Mouse (Mus musculus) erythroblast, embryonic 14.5 days (primary cell): ENCODE results near the gene Fbxl17. TPM values are rescaled to one million over a fixed set of nuclear protein-coding genes. Genes with fewer than 3 reads are reported as not detected.

ENCODE experiments used
- H3K27me3 ChIP-seq: 2 replicates; pipeline ENCODE4 v1.6.1; 2012; ENCODE audit warnings: inconsistent platforms; ENCODE audit not compliant: control insufficient read depth
- H3K36me3 ChIP-seq: 2 replicates; pipeline ENCODE4 v1.6.1; 2012; ENCODE audit warnings: mild to moderate bottlenecking, inconsistent platforms; ENCODE audit not compliant: control insufficient read depth
- H3K4me1 ChIP-seq: 2 replicates; pipeline ENCODE4 v1.6.1; 2012; ENCODE audit warnings: inconsistent platforms; ENCODE audit not compliant: control insufficient read depth
- H3K4me3 ChIP-seq: replicated peaks from 2 replicates; pipeline ENCODE3; 2012; ENCODE audit warnings: moderate library complexity, mild to moderate bottlenecking, inconsistent platforms
- H3K9me3 ChIP-seq: 2 replicates; pipeline ENCODE4 v1.6.1; 2012; ENCODE audit warnings: low read length, inconsistent platforms, mixed read lengths; ENCODE audit not compliant: control insufficient read depth
- GATA1 ChIP-seq: IDR thresholded peaks from 2 replicates; pipeline ENCODE4 v1.6.1; 2012; ENCODE audit warnings: low read length, inconsistent platforms, mixed read lengths
- TAL1 ChIP-seq: IDR thresholded peaks from 3 replicates; pipeline ENCODE4 v1.6.1; 2012; ENCODE audit warnings: low read length, inconsistent platforms, mixed read lengths
- polyA plus RNA-seq: library from polyadenylated mRNA; stranded (reverse); fragments of >175 nt; gene quantifications from 2 replicates; pipeline ENCODE4 v1.2.3, GENCODE M21; 2012

Gene Fbxl17
- polyA plus RNA-seq, 1 experiment = 0.48 TPM

- Histone ChIP-seq H3K4me3 (peak overlapping the region; percentile 36), H3K36me3 (peaks cover 8% of the 10 kb centered on the region), H3K9me3 (no peaks in the 10 kb centered on the region), H3K4me1 (peaks cover 70% of the 10 kb centered on the region), H3K27me3 (no peaks in the 10 kb centered on the region)
- peak; percentile 92 for TF ChIP-seq GATA1
- TF ChIP-seq TAL1 = peak; percentile 86
Measured at GRCm38 (mm10) chr17:63261508-63262141, 238.2 kb downstream of the Fbxl17 start.

- Histone ChIP-seq H3K36me3 (peaks cover 6% of the 10 kb centered on the region), H3K9me3 (no peaks in the 10 kb centered on the region), H3K4me1 (peaks cover 57% of the 10 kb centered on the region), H3K4me3 (no peak overlapping the region), H3K27me3 (no peaks in the 10 kb centered on the region)
- TF ChIP-seq TAL1 (no peak), GATA1 (no peak; the same call in 1 of the 2 replicates)
Measured at GRCm38 (mm10) chr17:63259091-63259490, 240.7 kb downstream of the Fbxl17 start.

GRCm38 (mm10) chr17:63246144-63246619 is 253.6 kb downstream of the Fbxl17 start:
- H3K27me3 ChIP-seq = no peaks in the 10 kb centered on the region
- H3K4me1 ChIP-seq = peaks cover 12% of the 10 kb centered on the region
- no peaks in the 10 kb centered on the region; the same call in 1 of the 2 replicates for H3K9me3 ChIP-seq
- peaks cover 7% of the 10 kb centered on the region for H3K36me3 ChIP-seq
- TF ChIP-seq TAL1 (no peak), GATA1 (no peak)
- H3K4me3 ChIP-seq = no peak overlapping the region

- peaks cover 12% of the 10 kb centered on the region for H3K4me1 ChIP-seq
- H3K27me3 ChIP-seq = no peaks in the 10 kb centered on the region
- TF ChIP-seq TAL1 (no peak), GATA1 (no peak)
- H3K36me3 ChIP-seq = peaks cover 7% of the 10 kb centered on the region
- no peak overlapping the region for H3K4me3 ChIP-seq
- no peaks in the 10 kb centered on the region; the same call in 1 of the 2 replicates for H3K9me3 ChIP-seq
Measured at GRCm38 (mm10) chr17:63245472-63245871, 254.3 kb downstream of the Fbxl17 start.

GRCm38 (mm10) chr17:63242761-63243160 is 257.1 kb downstream of the Fbxl17 start:
- TF ChIP-seq TAL1 (no peak), GATA1 (no peak)
- H3K9me3 ChIP-seq = no peaks in the 10 kb centered on the region; the same call in 1 of the 2 replicates
- peaks cover 18% of the 10 kb centered on the region for H3K4me1 ChIP-seq
- no peak overlapping the region for H3K4me3 ChIP-seq
- no peaks in the 10 kb centered on the region for H3K27me3 ChIP-seq
- H3K36me3 ChIP-seq = peaks cover 7% of the 10 kb centered on the region

- peaks cover 7% of the 10 kb centered on the region for H3K36me3 ChIP-seq
- no peaks in the 10 kb centered on the region for H3K27me3 ChIP-seq
- H3K4me1 ChIP-seq = peaks cover 13% of the 10 kb centered on the region
- H3K9me3 ChIP-seq = no peaks in the 10 kb centered on the region; the same call in 1 of the 2 replicates
- no peak for TF ChIP-seq GATA1
- no peak for TF ChIP-seq TAL1
- H3K4me3 ChIP-seq = no peak overlapping the region
Measured at GRCm38 (mm10) chr17:63240731-63241106, 259.1 kb downstream of the Fbxl17 start.

GRCm38 (mm10) chr17:63240021-63240730 is 259.6 kb downstream of the Fbxl17 start:
- Histone ChIP-seq H3K4me3 (no peak overlapping the region), H3K4me1 (peaks cover 10% of the 10 kb centered on the region), H3K27me3 (no peaks in the 10 kb centered on the region), H3K36me3 (peaks cover 7% of the 10 kb centered on the region), H3K9me3 (no peaks in the 10 kb centered on the region; the same call in 1 of the 2 replicates)
- TF ChIP-seq GATA1 (no peak), TAL1 (no peak)

GRCm38 (mm10) chr17:63236846-63237245 is 263.0 kb downstream of the Fbxl17 start:
- TF ChIP-seq TAL1 = no peak
- no peak for TF ChIP-seq GATA1
- Histone ChIP-seq H3K4me3 (no peak overlapping the region), H3K36me3 (no peaks in the 10 kb centered on the region), H3K27me3 (no peaks in the 10 kb centered on the region), H3K9me3 (no peaks in the 10 kb centered on the region), H3K4me1 (peaks cover 8% of the 10 kb centered on the region)

GRCm38 (mm10) chr17:63236221-63236620 is 263.6 kb downstream of the Fbxl17 start:
- no peak overlapping the region for H3K4me3 ChIP-seq
- no peaks in the 10 kb centered on the region for H3K27me3 ChIP-seq
- no peaks in the 10 kb centered on the region for H3K9me3 ChIP-seq
- H3K4me1 ChIP-seq = peaks cover 8% of the 10 kb centered on the region
- no peaks in the 10 kb centered on the region for H3K36me3 ChIP-seq
- TF ChIP-seq TAL1 = no peak
- no peak for TF ChIP-seq GATA1
